Mouse (Mus musculus): ENCODE data around the gene Gdap2. TPM values are rescaled to one million over a fixed set of nuclear protein-coding genes. Genes with fewer than 3 reads are reported as not detected.

The Gdap2 gene
- total RNA-seq, 1 experiment from 2014 or later, result 37.7 TPM

GRCm38 (mm10) chr3:100236725-100237436 lies 74.7 kb downstream of the Gdap2 start:
- no peak for ATAC-seq (replicated peaks; ENCODE audit: insufficient number of reproducible peaks, low FRiP score, low TSS enrichment, poor library complexity, severe bottlenecking)

DNA sequence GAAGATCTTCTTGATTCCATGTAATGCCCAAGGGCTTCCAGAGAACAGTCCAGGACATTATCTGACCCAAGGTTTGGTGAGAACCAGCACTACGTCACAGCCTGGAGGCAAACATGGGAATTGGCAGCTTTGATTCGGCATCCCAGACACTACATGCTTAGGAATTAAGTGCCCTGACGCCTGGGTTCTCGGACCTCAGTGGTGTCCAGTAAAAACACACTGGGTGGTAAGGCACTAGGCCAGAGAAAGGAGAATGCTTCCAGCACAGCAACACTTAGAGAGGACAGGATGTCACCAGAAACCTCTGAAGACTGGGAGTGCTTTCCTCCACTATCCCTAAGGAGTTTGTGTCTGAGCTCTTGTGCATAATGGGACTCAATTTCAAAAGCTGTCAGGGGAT lies 80.0 kb downstream of the Gdap2 start:
- no peak for ATAC-seq (replicated peaks; ENCODE audit: insufficient number of reproducible peaks, low FRiP score, low TSS enrichment, poor library complexity, severe bottlenecking)

- no peak for ATAC-seq (replicated peaks; ENCODE audit: insufficient number of reproducible peaks, low FRiP score, low TSS enrichment, poor library complexity, severe bottlenecking)
Measured at GRCm38 (mm10) chr3:100246286-100246825, 84.2 kb downstream of the Gdap2 start.

Other genes starting within 250 kb of the Gdap2 start
- gene Wdr3, start within 50 bp of the Gdap2 start, total RNA-seq (2017), result 106 to 184 TPM (median 140 TPM) in 3 replicates